Mouse (Mus musculus): ENCODE measurements around the gene Mzt1.

Gene Mzt1

DNA sequence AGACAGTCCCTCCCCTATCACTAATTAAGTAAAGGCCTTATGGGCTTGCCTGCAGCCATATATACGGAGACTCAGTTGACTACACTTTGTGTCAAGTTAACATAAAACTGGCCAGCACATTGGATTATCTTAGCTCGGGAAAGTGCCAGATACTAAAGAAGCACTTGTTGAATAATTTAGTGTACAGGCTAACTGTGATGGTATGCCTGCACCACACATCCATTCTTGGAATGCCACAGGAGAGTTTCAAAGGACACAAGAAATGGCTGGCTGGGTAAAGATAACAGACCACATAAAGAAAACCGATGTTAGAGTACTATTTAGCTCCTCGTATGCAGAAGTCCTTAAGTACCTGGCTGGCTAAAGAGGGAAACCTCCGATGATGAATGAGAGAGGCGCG, 27.2 kb downstream of the Mzt1 start:
- no peak for DNase-seq (ENCODE audit: low read depth in 2 of 2, low spot score in 2 of 2)

DNA sequence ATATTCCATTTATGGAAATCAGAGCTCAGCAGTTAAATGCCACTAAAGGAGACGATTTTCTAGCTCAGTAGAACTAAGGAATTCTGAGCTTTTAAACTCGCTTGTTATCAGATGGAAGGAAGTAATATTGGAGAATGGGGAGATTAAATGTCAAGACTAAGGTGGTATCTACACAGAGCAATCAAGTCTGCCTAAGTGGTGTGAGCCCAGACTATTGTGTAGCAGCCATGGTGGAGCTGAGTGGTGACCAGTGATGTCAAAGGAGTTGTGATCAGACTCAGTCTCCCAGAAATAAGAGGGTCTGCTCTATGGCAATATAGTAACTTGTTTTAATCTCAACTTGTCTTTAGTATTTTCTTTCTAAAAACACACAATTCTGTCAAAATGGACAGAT, 35.0 kb downstream of the Mzt1 start:
- DNase-seq (ENCODE audit: low read depth in 2 of 2, low spot score in 2 of 2), result no peak

DNA sequence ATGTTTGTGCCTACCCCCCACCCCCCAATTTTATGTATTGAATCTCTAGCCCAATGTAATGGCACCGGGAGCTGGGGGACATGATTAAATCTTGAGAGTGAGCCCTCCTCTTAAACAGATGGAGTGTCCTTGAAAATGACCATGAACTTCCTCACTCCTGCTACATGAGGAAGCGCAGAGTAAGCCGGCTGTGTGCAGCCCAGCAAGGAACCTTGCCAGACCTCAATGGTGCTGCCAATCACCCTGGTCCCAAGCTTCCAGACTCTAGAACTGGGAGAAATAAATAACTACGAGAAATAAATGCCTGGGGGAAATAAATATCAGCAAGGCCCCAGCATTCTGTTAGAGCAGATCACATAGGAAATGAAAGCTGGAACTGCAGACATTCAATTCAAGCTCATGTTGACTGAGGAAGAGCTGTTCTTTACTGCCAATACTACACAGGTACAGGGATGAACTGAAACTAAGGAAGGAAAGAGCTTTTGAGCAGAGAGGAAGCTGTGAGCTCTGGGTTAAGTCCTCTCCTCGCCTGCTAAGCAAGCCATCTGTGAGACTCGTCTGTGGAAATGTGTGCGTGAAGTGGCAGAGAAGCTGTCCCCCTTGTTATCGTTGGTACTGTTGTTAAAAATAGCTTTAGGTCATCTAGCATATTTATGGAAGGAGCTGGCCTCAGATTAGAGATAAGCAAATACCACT, 35.6 kb downstream of the Mzt1 start:
- DNase-seq (ENCODE audit: low read depth in 2 of 2, low spot score in 2 of 2), result no peak

- DNase-seq (ENCODE audit: low read depth in 2 of 2, low spot score in 2 of 2), result no peak
These were observed 51.7 kb downstream of the Mzt1 start, which contains the start of gene Rpl36a-ps1 for GRCm38 (mm10) chr14:98994218-98994617. Rpl36a-ps1 (minus strand) TSS chr14:98994318.

DNA sequence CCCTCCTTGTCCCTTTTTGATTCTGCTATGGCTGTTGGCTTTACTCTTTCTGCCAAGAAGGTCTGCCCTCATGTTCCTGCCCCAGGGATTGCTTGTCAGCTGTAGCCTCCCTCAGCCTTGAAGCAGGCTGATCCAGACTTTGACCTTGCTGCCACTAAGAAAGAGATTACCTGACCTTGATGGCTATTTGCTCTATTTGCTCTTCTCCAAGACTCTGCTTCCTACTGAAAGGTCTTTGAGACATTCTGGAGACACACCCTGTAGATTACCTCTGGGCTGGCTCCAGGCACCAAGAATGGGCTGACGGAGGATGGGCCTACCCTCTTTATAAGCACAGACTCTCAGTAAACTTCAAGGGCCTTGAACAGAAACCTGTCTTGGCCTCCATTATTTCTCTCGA, 53.5 kb downstream of the Mzt1 start:
- no peak for DNase-seq (ENCODE audit: low read depth in 2 of 2, low spot score in 2 of 2)

- DNase-seq (ENCODE audit: low read depth in 2 of 2, low spot score in 2 of 2), result no peak
These were observed 55.3 kb downstream of the Mzt1 start for GRCm38 (mm10) chr14:98990636-98991035.

DNA sequence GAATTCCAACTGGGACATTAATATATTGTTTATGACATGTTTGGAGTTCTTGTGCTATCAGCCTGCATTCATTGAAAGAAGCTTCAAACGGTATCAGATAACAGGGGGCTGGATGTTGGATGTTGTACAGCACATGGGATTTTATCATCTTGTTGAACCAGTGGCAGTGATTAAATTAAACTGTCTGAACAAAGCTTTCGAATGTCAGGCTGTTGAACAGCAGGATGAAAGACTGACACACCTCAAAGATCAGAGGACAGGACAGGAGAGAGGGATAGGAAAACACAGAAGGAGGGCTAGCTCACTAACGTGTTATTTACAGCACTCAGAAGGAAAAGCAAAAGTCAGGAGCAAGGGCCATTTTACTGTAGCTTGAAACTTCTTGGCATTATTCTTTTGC, 56.1 kb downstream of the Mzt1 start:
- DNase-seq (ENCODE audit: low read depth in 2 of 2, low spot score in 2 of 2), result no peak

Measured in CD8-positive naive resting alpha-beta T cell, adult 2 months (primary cell).